Mouse (Mus musculus) myocyte (in vitro differentiated cells): Measurements from ENCODE around the gene Smagp.

Source experiments
- CEBPB ChIP-seq: IDR thresholded peaks from 2 replicates; pipeline ENCODE4 v1.6.1; 2011; ENCODE audit warnings: mild to moderate bottlenecking, moderate library complexity; ENCODE audit not compliant: poor library complexity, insufficient read depth, severe bottlenecking
- E2F4 ChIP-seq: IDR thresholded peaks from one replicate; pipeline ENCODE4 v1.6.1; 2011; ENCODE audit warnings: mild to moderate bottlenecking, control low read depth, moderate library complexity; ENCODE audit not compliant: insufficient read depth
- MAX ChIP-seq: IDR thresholded peaks from one replicate; pipeline ENCODE4 v1.6.1; 2011; ENCODE audit warnings: low read depth, mild to moderate bottlenecking, control low read depth
- MYOD1 ChIP-seq, 3 experiments: IDR thresholded peaks; one replicate each; pipeline ENCODE4 v1.6.1; 2011; ENCODE audit warnings: control low read depth in 2 of 3, low read depth in 2 of 3, mild to moderate bottlenecking in 2 of 3, moderate library complexity in 1 of 3; ENCODE audit not compliant: insufficient read length in 2 of 3, control insufficient read depth in 1 of 3
- POLR2A ChIP-seq: IDR thresholded peaks from one replicate; pipeline ENCODE4 v1.6.1; 2011; ENCODE audit warnings: low read depth, mild to moderate bottlenecking, control low read depth, moderate library complexity; ENCODE audit not compliant: insufficient read length
- POLR2AphosphoS2 ChIP-seq: IDR thresholded peaks from one replicate; pipeline ENCODE4 v1.6.1; 2011; ENCODE audit warnings: low read depth, control low read depth; ENCODE audit not compliant: insufficient read length
- SRF ChIP-seq: IDR thresholded peaks from one replicate; pipeline ENCODE4 v1.6.1; 2011; ENCODE audit warnings: low read depth; ENCODE audit not compliant: control insufficient read depth, insufficient read length
- TCF12 ChIP-seq: IDR thresholded peaks from one replicate; pipeline ENCODE4 v1.6.1; 2011; ENCODE audit warnings: mild to moderate bottlenecking, control low read depth; ENCODE audit not compliant: poor library complexity, insufficient read depth, severe bottlenecking
- TCF3 ChIP-seq: IDR thresholded peaks from one replicate; pipeline ENCODE4 v1.6.1; 2011; ENCODE audit warnings: low read depth, control low read depth; ENCODE audit not compliant: insufficient read length
- USF1 ChIP-seq: IDR thresholded peaks from one replicate; pipeline ENCODE4 v1.6.1; 2011; ENCODE audit warnings: low read depth, mild to moderate bottlenecking, control low read depth, moderate library complexity

DNA sequence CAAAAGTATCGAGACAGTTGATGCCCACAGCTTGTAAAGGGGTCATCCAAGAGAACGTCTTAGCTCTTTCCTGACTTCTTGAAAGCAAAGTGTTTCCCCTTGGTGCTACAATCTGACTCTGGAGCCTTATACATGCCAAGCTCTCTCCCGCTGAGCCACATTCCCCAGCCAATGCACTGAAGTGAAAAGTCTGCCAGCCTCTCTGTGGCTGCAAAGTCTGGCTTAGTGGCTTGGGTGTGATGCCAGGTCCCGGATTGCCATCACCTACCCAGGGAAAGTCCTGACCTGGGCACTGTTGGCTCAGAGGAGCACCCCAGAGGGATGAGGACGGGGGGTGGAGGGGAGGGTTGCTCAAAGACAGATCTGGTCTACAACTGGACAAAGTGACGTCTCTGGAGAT is 59.9 kb downstream of the Smagp start:
- TF ChIP-seq E2F4 (no peak), CEBPB (no peak), POLR2A (no peak), MYOD1 (IDR thresholded peaks at IDR 0.05; ENCODE audit: control insufficient read depth in 1 of 3, insufficient read length in 2 of 3, low read depth in 2 of 3) (no peak), MAX (no peak), TCF12 (no peak), USF1 (no peak), POLR2AphosphoS2 (no peak), SRF (no peak), TCF3 (no peak)
